Mouse (Mus musculus) embryonic facial prominence, embryonic 11.5 days (tissue): ENCODE results near the gene Gmeb2. TPM values are rescaled to one million over a fixed set of nuclear protein-coding genes. Genes with fewer than 3 reads are reported as not detected.
A peak's percentile ranks its signal among the peaks of the same experiment; 100 is the strongest.

Experiments used
- ATAC-seq: fragments of 200-750 bp; cut with Nextera tagmentation; replicated peaks from 2 replicates; pipeline ENCODE4 v1.8.0; 2017; ENCODE audit warnings: low read depth; ENCODE audit not compliant: insufficient number of reproducible peaks, low FRiP score, low TSS enrichment
- DNase-seq: peaks from one replicate; pipeline ENCODE4 v3.0.0-alpha.2; 2015; ENCODE audit warnings: low spot score
- H3K27ac ChIP-seq: fragments of 300-500 bp; sonication (generic); replicated peaks from 2 replicates; pipeline ENCODE4 v1.5.1; 2014; ENCODE audit warnings: mild to moderate bottlenecking, low read depth, low read length, control low read depth
- H3K27me3 ChIP-seq: fragments of 300-500 bp; sonication (generic); 2 replicates; pipeline ENCODE4 v1.6.1; 2014; ENCODE audit warnings: mild to moderate bottlenecking, low read length, moderate library complexity, mixed read lengths; ENCODE audit not compliant: control insufficient read depth, insufficient read depth
- H3K36me3 ChIP-seq: fragments of 300-500 bp; sonication (generic); replicated peaks from 2 replicates; pipeline ENCODE4 v1.6.1; 2014; ENCODE audit warnings: low read depth, mild to moderate bottlenecking, low read length, moderate library complexity, mixed read lengths; ENCODE audit not compliant: control insufficient read depth, insufficient read depth
- H3K4me1 ChIP-seq: fragments of 300-500 bp; sonication (generic); 2 replicates; pipeline ENCODE4 v1.6.1; 2014; ENCODE audit warnings: low read length, mixed read lengths; ENCODE audit not compliant: control insufficient read depth, insufficient read depth
- H3K4me2 ChIP-seq: fragments of 300-500 bp; sonication (generic); 2 replicates; pipeline ENCODE4 v1.6.1; 2014; ENCODE audit warnings: low read depth, mild to moderate bottlenecking, control low read depth, low read length, moderate library complexity
- H3K4me3 ChIP-seq: fragments of 300-500 bp; sonication (generic); 2 replicates; pipeline ENCODE4 v1.5.1; 2014; ENCODE audit warnings: low read depth, low read length, control low read depth
- H3K9ac ChIP-seq: fragments of 300-500 bp; sonication (generic); replicated peaks from 2 replicates; pipeline ENCODE4 v1.6.1; 2014; ENCODE audit warnings: mild to moderate bottlenecking, control low read depth, low read length
- H3K9me3 ChIP-seq: fragments of 300-500 bp; sonication (generic); replicated peaks from 2 replicates; pipeline ENCODE4 v1.6.1; 2016; ENCODE audit warnings: mild to moderate bottlenecking, low read length, inconsistent platforms, mixed read lengths; ENCODE audit not compliant: control insufficient read depth
- WGBS: fragments of 180-500 bp; shearing (Covaris S2); extraction: QIAGEN DNeasy Blood & Tissue Kit; methylation state at CpG from one replicate; pipeline ENCODE4 v1.1.7; 2014; 5-methylcytosine and 5-hydroxymethylcytosine counted together
- polyA plus RNA-seq: library from polyadenylated mRNA; unstranded; fragments of >200 nt; fragmentation: Nextera tagmentation; extraction: Ambion mirVana; gene quantifications from 2 replicates; pipeline ENCODE4 v1.2.1, GENCODE M21; 2014

Gene Gmeb2
- polyA plus RNA-seq, 1 experiment from 2014 or later: 18.3 TPM

DNA sequence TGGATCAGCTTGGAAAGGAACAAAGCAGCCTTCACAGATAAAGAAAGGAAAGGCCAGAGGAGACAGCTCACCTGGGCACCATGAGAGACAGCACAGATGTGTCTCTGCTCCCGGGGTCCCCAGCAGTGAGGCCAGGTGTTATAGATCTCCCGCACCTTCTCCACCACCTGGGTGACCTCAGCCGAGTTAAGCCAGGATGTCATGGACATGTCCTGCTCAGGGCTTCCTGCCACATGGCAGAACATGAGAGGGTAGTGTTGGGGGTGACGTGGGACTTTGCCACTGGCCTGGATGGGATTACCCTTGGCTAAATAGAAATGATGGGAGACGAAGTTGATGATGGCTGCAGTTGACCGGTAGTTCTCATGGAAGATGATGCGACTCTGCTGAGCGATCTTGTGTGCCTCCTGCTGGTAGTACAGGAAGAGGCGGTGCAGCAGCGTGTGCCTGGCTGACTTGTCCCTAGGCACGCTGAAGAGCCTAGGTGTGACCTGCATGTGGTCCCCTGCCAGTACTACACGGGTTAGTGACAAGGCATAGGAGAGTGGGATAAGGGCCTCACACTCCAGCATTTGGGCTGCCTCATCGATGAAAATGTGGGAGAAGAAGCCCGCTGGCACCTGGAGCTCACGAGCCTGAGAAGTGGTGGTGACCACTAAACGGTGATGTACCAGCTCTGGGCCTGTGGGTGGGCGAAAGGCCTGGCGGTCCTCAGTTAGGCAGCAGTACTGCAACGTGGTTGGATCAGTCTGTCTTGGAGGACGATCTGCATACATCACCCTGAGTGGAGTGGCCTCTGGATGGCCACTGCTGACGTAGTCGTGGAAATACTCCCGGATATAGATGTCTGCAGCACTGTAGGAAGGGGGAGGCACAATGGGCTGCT is 51.9 kb downstream of the Gmeb2 start:
- 86% methylated on average over 23 of the region's 23 CpGs for WGBS
- Histone ChIP-seq H3K27ac (no peak overlapping the region), H3K4me1 (no peaks in the 10 kb centered on the region), H3K27me3 (no peaks in the 10 kb centered on the region), H3K9ac (no peak overlapping the region), H3K36me3 (no peaks in the 10 kb centered on the region), H3K9me3 (no peaks in the 10 kb centered on the region), H3K4me2 (no peak overlapping the region), H3K4me3 (no peak overlapping the region)
- no peak; the same call in 1 of the 2 replicates for ATAC-seq
- no peak for DNase-seq

DNA sequence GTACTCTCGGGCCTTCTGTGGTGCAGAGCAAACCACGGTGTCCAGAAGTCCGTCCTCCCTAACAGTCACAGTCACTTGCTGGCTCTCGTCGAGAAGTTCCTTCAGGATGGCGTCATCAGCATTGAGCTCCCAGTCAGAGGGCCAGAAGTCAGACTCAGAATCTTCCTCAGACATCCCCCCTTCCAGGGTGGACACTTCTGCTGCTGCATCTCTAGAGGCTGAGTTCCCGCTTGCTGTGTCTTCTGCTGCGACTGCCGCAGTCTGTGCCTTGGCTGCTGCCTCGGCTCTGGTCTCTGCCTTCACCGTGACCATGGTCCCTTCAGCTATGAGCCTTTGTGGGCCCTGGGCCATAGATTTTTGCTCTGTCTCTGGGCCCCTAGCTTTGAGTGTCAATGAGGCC is 53.2 kb downstream of the Gmeb2 start:
- Histone ChIP-seq H3K27me3 (no peaks in the 10 kb centered on the region), H3K9ac (no peak overlapping the region), H3K36me3 (no peaks in the 10 kb centered on the region), H3K4me2 (no peak overlapping the region), H3K9me3 (no peaks in the 10 kb centered on the region), H3K4me3 (no peak overlapping the region), H3K27ac (no peak overlapping the region), H3K4me1 (no peaks in the 10 kb centered on the region)
- ATAC-seq (no peak), DNase-seq (no peak)
- 91% methylated on average over 11 of the region's 11 CpGs for WGBS

DNA sequence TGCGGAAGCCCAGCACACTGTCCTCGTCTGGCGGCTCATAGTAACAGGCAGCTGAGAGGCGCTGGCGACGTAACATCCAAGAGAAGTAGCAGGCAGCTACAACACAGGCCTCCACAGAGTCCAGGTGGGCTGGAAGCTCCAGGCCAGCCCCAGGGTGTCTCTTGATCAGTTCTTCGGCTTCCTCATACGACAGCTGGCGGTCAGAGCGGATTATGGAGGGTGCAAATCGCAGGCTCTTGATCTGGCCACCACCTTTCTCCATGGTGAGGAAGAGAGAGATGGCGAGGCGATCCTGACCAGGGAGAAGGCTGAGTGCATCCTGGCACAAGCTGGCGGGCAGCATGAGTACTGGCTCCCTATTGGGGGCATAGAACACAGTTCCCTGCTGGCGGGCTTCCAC is 54.4 kb downstream of the Gmeb2 start:
- Histone ChIP-seq H3K4me2 (no peak overlapping the region), H3K27ac (no peak overlapping the region)

DNA sequence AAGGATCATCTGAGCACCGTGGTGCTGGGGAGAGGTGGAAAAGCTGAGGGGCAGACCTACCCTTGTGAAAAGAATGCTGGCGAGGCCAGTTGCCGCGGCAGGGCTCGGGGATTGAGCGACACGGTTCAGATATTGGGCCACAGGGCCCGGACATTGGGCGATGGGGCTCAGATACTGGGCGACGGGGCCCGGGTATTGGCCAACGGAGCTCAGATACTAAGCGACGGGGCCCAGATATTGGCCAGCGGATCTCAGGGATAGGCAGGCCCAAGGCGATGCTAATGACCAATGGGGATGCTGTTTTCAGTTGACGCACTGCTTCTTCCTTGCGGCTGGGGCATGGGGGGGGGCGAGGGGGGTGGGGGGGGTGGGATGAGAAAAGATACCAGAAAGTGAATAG is 56.7 kb downstream of the Gmeb2 start:
- Histone ChIP-seq H3K27ac (no peak overlapping the region), H3K4me3 (no peak overlapping the region), H3K4me2 (no peak overlapping the region), H3K4me1 (no peaks in the 10 kb centered on the region; the same call in 1 of the 2 replicates), H3K9ac (no peak overlapping the region), H3K27me3 (no peaks in the 10 kb centered on the region), H3K9me3 (no peaks in the 10 kb centered on the region), H3K36me3 (no peaks in the 10 kb centered on the region)
- 72% methylated on average over 19 of the region's 20 CpGs for WGBS
- no peak for DNase-seq
- ATAC-seq: no peak

More for the DNA sequence above, 54.4 kb downstream of the Gmeb2 start:
- H3K9ac ChIP-seq: no peak overlapping the region
- H3K36me3 ChIP-seq: no peaks in the 10 kb centered on the region
- no peak for ATAC-seq
- no peak overlapping the region for H3K4me3 ChIP-seq
- no peak for DNase-seq
- no peaks in the 10 kb centered on the region for H3K9me3 ChIP-seq
- WGBS: 92% methylated on average over 15 of the region's 15 CpGs
- no peaks in the 10 kb centered on the region for H3K4me1 ChIP-seq
- H3K27me3 ChIP-seq: no peaks in the 10 kb centered on the region

DNA sequence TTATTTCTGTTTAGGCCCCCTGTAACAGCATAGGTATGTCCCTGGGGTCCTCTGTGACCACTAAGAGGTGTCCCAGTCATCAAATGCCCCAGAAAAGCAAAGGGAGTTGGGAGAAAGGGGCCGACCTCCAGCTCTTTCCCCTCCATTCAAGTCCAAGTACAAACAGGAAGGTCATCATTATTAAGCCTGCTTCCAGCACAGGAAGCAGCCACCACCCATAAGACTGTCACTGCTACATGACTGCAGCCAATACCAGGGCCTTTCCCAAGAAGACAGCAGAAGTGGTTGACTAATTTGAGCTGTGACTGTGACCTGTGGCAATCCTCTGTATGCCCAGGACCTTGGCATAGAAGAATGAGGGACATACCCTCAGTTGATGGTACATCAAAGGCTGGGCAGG is 59.5 kb downstream of the Gmeb2 start:
- no peak overlapping the region for H3K4me3 ChIP-seq
- DNase-seq (no peak), ATAC-seq (no peak)
- WGBS: 65% methylated on average over 1 of the region's 1 CpGs
- H3K27me3 ChIP-seq: no peaks in the 10 kb centered on the region
- H3K9ac ChIP-seq: no peak overlapping the region
- H3K9me3 ChIP-seq: no peaks in the 10 kb centered on the region
- no peaks in the 10 kb centered on the region for H3K36me3 ChIP-seq
- H3K4me2 ChIP-seq: no peak overlapping the region
- no peaks in the 10 kb centered on the region; the same call in 1 of the 2 replicates for H3K4me1 ChIP-seq
- H3K27ac ChIP-seq: no peak overlapping the region

DNA sequence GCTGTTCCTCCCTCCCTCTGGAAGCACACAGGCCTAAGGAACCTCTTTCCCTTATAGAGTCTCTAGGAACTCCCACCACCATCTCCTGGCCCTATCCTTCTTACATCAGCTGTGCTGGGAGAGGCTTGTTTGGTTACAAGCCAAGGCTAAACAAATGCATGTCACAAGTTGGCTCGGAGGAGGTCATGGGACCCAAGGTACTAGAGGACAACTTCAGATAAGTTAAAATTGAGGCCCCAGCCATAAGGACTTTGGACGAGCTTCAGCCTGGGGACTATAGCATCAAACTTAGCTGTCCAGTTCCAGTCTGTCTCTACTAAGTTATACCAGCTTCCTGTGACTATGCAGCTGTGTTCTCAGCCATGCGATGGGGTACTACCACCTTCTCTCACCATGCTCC is 60.7 kb downstream of the Gmeb2 start:
- H3K4me3 ChIP-seq: no peak overlapping the region
- ATAC-seq (no peak), DNase-seq (no peak)
- H3K27me3 ChIP-seq: no peaks in the 10 kb centered on the region
- H3K4me2 ChIP-seq: no peak overlapping the region
- no peak overlapping the region for H3K27ac ChIP-seq
- H3K9ac ChIP-seq: no peak overlapping the region
- no peaks in the 10 kb centered on the region for H3K9me3 ChIP-seq
- H3K4me1 ChIP-seq: no peaks in the 10 kb centered on the region; the same call in 1 of the 2 replicates
- 84% methylated on average over 3 of the region's 3 CpGs for WGBS
- H3K36me3 ChIP-seq: no peaks in the 10 kb centered on the region

DNA sequence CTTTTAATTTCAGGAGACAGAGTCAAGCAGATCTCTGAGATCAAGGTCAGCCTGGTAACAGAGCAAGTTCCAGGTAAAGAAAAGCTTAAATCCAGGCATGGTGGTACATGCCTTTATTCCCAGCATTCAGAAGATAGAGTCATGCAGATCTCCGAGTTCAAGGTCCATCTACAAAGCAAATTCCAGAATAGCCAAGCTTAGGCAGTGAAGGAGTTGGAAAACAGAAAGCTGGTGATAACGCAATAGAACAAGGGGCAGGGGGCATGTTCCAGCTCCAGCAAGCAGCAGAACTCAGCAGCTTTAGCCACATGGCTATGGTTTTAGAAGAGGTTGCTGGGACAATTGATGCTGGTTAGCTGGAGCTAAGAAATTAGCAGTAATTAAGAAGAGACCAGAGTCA is 62.8 kb downstream of the Gmeb2 start:
- ATAC-seq: no peak
- no peaks in the 10 kb centered on the region; the same call in none of the 2 replicates for H3K4me1 ChIP-seq
- H3K27me3 ChIP-seq: no peaks in the 10 kb centered on the region
- H3K4me3 ChIP-seq: no peak overlapping the region
- WGBS: 84% methylated on average over 2 of the region's 2 CpGs
- no peak overlapping the region for H3K9ac ChIP-seq
- no peak overlapping the region for H3K4me2 ChIP-seq
- H3K36me3 ChIP-seq: no peaks in the 10 kb centered on the region
- no peaks in the 10 kb centered on the region for H3K9me3 ChIP-seq
- no peak overlapping the region for H3K27ac ChIP-seq
- DNase-seq: no peak

DNA sequence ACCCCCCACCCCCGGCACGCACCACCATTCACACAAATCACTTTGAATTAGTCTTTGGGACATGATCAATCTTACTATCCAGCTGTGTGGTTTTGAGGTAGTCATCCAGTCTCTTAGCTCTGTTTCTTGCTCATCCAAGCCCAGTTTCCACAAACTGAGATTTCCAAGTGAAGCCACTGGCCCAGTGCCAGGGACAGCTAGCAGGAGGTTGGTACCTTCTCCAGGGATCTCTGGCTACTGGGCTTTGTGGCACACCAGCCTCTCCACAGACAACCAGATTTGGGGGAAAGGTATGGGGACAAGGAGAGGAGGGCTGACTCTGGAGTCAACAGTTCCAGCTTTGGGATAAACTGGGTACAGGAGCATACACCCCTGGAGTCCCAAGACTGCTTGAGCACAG is 67.5 kb downstream of the Gmeb2 start:
- Histone ChIP-seq H3K4me3 (no peak overlapping the region; the same call in 1 of the 2 replicates), H3K9me3 (no peaks in the 10 kb centered on the region), H3K27ac (no peak overlapping the region), H3K4me1 (no peaks in the 10 kb centered on the region; the same call in 1 of the 2 replicates), H3K27me3 (no peaks in the 10 kb centered on the region), H3K9ac (no peak overlapping the region; the same call in 1 of the 2 replicates), H3K36me3 (no peaks in the 10 kb centered on the region), H3K4me2 (peak overlapping the region; percentile 71)
- DNase-seq: no peak
- no peak for ATAC-seq
- WGBS: 39% methylated on average over 2 of the region's 2 CpGs
